Mouse (Mus musculus): ENCODE data around the gene Ccdc120. TPM values are rescaled to one million over a fixed set of nuclear protein-coding genes. Genes with fewer than 3 reads are reported as not detected.
A peak's percentile ranks its signal among the peaks of the same experiment; 100 is the strongest.

Ccdc120 gene
- polyA plus RNA-seq, 1 experiment from 2014 or later: 14.1 TPM

- 27% methylated on average over 6 of the region's 6 CpGs for WGBS
These were observed 54.2 kb downstream of the Ccdc120 start for GRCm38 (mm10) chrX:7696520-7696919.

GRCm38 (mm10) chrX:7692862-7693261 lies 57.8 kb downstream of the Ccdc120 start:
- no peak overlapping the region for H3K27ac ChIP-seq (ENCODE audit: low read depth)
- no peaks in the 10 kb centered on the region for H3K4me1 ChIP-seq (replicated peaks; ENCODE audit: control insufficient read depth, insufficient read depth, low read length)
- H3K9me3 ChIP-seq (ENCODE audit: control insufficient read depth, low read length): no peaks in the 10 kb centered on the region
- H3K4me2 ChIP-seq (ENCODE audit: low read length): no peak overlapping the region
- H3K36me3 ChIP-seq (ENCODE audit: control insufficient read depth, insufficient read depth, low read length): no peaks in the 10 kb centered on the region
- 34% methylated on average over 4 of the region's 4 CpGs for WGBS
- DNase-seq (ENCODE audit: low spot score): no peak
- no peak overlapping the region for H3K4me3 ChIP-seq (ENCODE audit: low read depth, low read length)
- ATAC-seq (replicated peaks; ENCODE audit: low FRiP score, low TSS enrichment, low read depth): no peak
- no peak overlapping the region for H3K9ac ChIP-seq (ENCODE audit: low read length)
- no peaks in the 10 kb centered on the region for H3K27me3 ChIP-seq (replicated peaks; ENCODE audit: control insufficient read depth, insufficient read depth, low read length)

More at GRCm38 (mm10) chrX:7696520-7696919, 54.2 kb downstream of the Ccdc120 start:
- Histone ChIP-seq H3K36me3 (ENCODE audit: control insufficient read depth, insufficient read depth, low read length) (peaks cover under 1% of the 10 kb centered on the region; the same call in 1 of the 2 replicates), H3K27me3 (replicated peaks; ENCODE audit: control insufficient read depth, insufficient read depth, low read length) (no peaks in the 10 kb centered on the region), H3K9me3 (ENCODE audit: control insufficient read depth, low read length) (no peaks in the 10 kb centered on the region), H3K4me2 (ENCODE audit: low read length) (peak overlapping the region; percentile 41), H3K4me3 (ENCODE audit: low read depth, low read length) (peak overlapping the region; percentile 62), H3K9ac (ENCODE audit: low read length) (no peak overlapping the region), H3K27ac (ENCODE audit: low read depth) (no peak overlapping the region), H3K4me1 (replicated peaks; ENCODE audit: control insufficient read depth, insufficient read depth, low read length) (no peaks in the 10 kb centered on the region)
- DNase-seq (ENCODE audit: low spot score) (no peak), ATAC-seq (replicated peaks; ENCODE audit: low FRiP score, low TSS enrichment, low read depth) (0 out of 2 replicates have a peak, but pooled peaks have one; percentile 47)

DNA sequence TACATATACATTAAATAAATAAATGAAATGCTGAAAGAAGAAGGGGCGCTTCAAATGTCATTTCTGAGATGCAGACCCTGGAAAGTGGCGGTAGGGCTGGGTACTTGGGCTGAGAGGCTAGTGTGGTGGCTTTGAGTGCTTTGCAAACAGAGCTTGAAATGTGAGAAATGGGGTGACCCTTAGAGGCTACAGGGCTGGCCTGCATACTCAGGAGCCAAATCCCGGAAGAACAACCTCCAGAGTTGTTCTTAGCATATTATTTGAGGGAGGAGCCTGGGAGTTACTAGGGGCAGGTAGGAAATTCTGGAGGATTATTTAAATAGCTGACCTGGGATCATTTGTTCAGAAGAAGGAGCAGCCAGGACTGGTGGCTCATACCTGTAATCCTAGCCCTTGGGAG lies 60.2 kb downstream of the Ccdc120 start:
- Histone ChIP-seq H3K4me1 (replicated peaks; ENCODE audit: control insufficient read depth, insufficient read depth, low read length) (no peaks in the 10 kb centered on the region), H3K9me3 (ENCODE audit: control insufficient read depth, low read length) (no peaks in the 10 kb centered on the region), H3K36me3 (ENCODE audit: control insufficient read depth, insufficient read depth, low read length) (no peaks in the 10 kb centered on the region), H3K4me2 (ENCODE audit: low read length) (no peak overlapping the region), H3K27me3 (replicated peaks; ENCODE audit: control insufficient read depth, insufficient read depth, low read length) (no peaks in the 10 kb centered on the region), H3K4me3 (ENCODE audit: low read depth, low read length) (no peak overlapping the region), H3K27ac (ENCODE audit: low read depth) (no peak overlapping the region), H3K9ac (ENCODE audit: low read length) (no peak overlapping the region)
- DNase-seq (ENCODE audit: low spot score) (no peak), ATAC-seq (replicated peaks; ENCODE audit: low FRiP score, low TSS enrichment, low read depth) (no peak)
- 72% methylated on average over 3 of the region's 3 CpGs for WGBS

DNA sequence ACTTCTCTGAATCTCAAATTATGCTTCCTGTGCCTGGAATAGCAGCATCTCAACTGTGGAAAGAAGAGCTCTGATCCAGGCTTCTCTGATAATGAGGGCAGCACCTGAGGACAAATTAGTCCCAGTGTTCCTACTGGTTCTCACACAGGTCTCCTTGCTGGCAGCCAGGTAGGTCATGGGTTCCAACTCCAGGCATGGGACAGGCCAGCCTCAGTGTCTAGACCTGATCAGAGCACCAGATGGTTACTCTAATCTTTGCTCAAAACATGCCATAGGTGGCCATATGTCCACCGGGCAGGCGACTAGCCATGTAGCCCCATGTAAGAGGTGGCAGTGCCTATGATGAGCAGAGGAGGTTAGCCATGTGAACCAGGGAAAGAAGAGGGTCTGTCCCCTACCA lies 62.4 kb downstream of the Ccdc120 start:
- H3K4me2 ChIP-seq (ENCODE audit: low read length): no peak overlapping the region
- ATAC-seq (replicated peaks; ENCODE audit: low FRiP score, low TSS enrichment, low read depth) (no peak), DNase-seq (ENCODE audit: low spot score) (no peak)
- no peak overlapping the region for H3K4me3 ChIP-seq (ENCODE audit: low read depth, low read length)
- H3K4me1 ChIP-seq (replicated peaks; ENCODE audit: control insufficient read depth, insufficient read depth, low read length): no peaks in the 10 kb centered on the region
- H3K9me3 ChIP-seq (ENCODE audit: control insufficient read depth, low read length): no peaks in the 10 kb centered on the region
- no peak overlapping the region for H3K27ac ChIP-seq (ENCODE audit: low read depth)
- no peaks in the 10 kb centered on the region for H3K36me3 ChIP-seq (ENCODE audit: control insufficient read depth, insufficient read depth, low read length)
- no peak overlapping the region for H3K9ac ChIP-seq (ENCODE audit: low read length)
- 100% methylated on average over 2 of the region's 2 CpGs for WGBS
- H3K27me3 ChIP-seq (replicated peaks; ENCODE audit: control insufficient read depth, insufficient read depth, low read length): no peaks in the 10 kb centered on the region

Other genes starting within 250 kb of the Ccdc120 start
- 0.05 TPM in 1 of 2 replicates, not detected in the other for gene Foxp3, start 177.3 kb downstream of the Ccdc120 start, polyA plus RNA-seq (2014; fragmentation: Nextera tagmentation; extraction: Ambion mirVana)
- 1.4 and 2.2 TPM in 2 replicates for gene Ppp1r3f, start 176.6 kb downstream of the Ccdc120 start, polyA plus RNA-seq (2014; fragmentation: Nextera tagmentation; extraction: Ambion mirVana)
- 28.0 and 29.7 TPM in 2 replicates for gene Ccdc22, start 145.4 kb downstream of the Ccdc120 start, polyA plus RNA-seq (2014; fragmentation: Nextera tagmentation; extraction: Ambion mirVana)
- gene Cacna1f, start 143.8 kb downstream of the Ccdc120 start, polyA plus RNA-seq (2014; fragmentation: Nextera tagmentation; extraction: Ambion mirVana): 0.04 TPM in 1 of 2 replicates, not detected in the other
- gene Syp, start 112.4 kb downstream of the Ccdc120 start, polyA plus RNA-seq (2014; fragmentation: Nextera tagmentation; extraction: Ambion mirVana): 3.1 and 3.9 TPM in 2 replicates
- gene Prickle3, start 93.6 kb downstream of the Ccdc120 start, polyA plus RNA-seq (2014; fragmentation: Nextera tagmentation; extraction: Ambion mirVana): 6.5 and 8.2 TPM in 2 replicates
- gene Plp2, start 79.5 kb downstream of the Ccdc120 start, polyA plus RNA-seq (2014; fragmentation: Nextera tagmentation; extraction: Ambion mirVana): 238 TPM in 2 replicates
- 0.39 and 0.57 TPM in 2 replicates for gene Magix, start 69.7 kb downstream of the Ccdc120 start, polyA plus RNA-seq (2014; fragmentation: Nextera tagmentation; extraction: Ambion mirVana)
- gene Gpkow, start 53.8 kb downstream of the Ccdc120 start, polyA plus RNA-seq (2014; fragmentation: Nextera tagmentation; extraction: Ambion mirVana): 33.6 and 38.0 TPM in 2 replicates
- gene Wdr45, start 36.6 kb downstream of the Ccdc120 start, polyA plus RNA-seq (2014; fragmentation: Nextera tagmentation; extraction: Ambion mirVana): 21.5 and 24.9 TPM in 2 replicates
- gene Gm45208, start 28.7 kb downstream of the Ccdc120 start, polyA plus RNA-seq (2014; fragmentation: Nextera tagmentation; extraction: Ambion mirVana): 0.42 TPM in 1 of 2 replicates, not detected in the other
- gene Praf2, start 22.5 kb downstream of the Ccdc120 start, polyA plus RNA-seq (2014; fragmentation: Nextera tagmentation; extraction: Ambion mirVana): 81.0 and 81.1 TPM in 2 replicates
- 18.5 and 19.7 TPM in 2 replicates for gene Tfe3, start 11.7 kb upstream of the Ccdc120 start, polyA plus RNA-seq (2014; fragmentation: Nextera tagmentation; extraction: Ambion mirVana)
- 31.3 and 35.8 TPM in 2 replicates for gene Gripap1, start 38.9 kb upstream of the Ccdc120 start, polyA plus RNA-seq (2014; fragmentation: Nextera tagmentation; extraction: Ambion mirVana)
- gene Kcnd1, start 71.4 kb upstream of the Ccdc120 start, polyA plus RNA-seq (2014; fragmentation: Nextera tagmentation; extraction: Ambion mirVana): 1.6 and 2.2 TPM in 2 replicates
- 30.4 and 32.1 TPM in 2 replicates for gene Otud5, start 90.5 kb upstream of the Ccdc120 start, polyA plus RNA-seq (2014; fragmentation: Nextera tagmentation; extraction: Ambion mirVana)
- 5.8 and 7.5 TPM in 2 replicates for gene Pim2, start 127.4 kb upstream of the Ccdc120 start, polyA plus RNA-seq (2014; fragmentation: Nextera tagmentation; extraction: Ambion mirVana)
- 12.3 and 12.6 TPM in 2 replicates for gene Slc35a2, start 133.1 kb upstream of the Ccdc120 start, polyA plus RNA-seq (2014; fragmentation: Nextera tagmentation; extraction: Ambion mirVana)
- gene Pqbp1, start 148.4 kb upstream of the Ccdc120 start, polyA plus RNA-seq (2014; fragmentation: Nextera tagmentation; extraction: Ambion mirVana): 90.5 and 99.5 TPM in 2 replicates
- 150 and 157 TPM in 2 replicates for gene Timm17b, start 148.5 kb upstream of the Ccdc120 start, polyA plus RNA-seq (2014; fragmentation: Nextera tagmentation; extraction: Ambion mirVana)
- not detected in 2 replicates for gene Gm10491, start 156.9 kb upstream of the Ccdc120 start, polyA plus RNA-seq (2014; fragmentation: Nextera tagmentation; extraction: Ambion mirVana)
- not detected in 2 replicates for gene Gm10490, start 158.6 kb upstream of the Ccdc120 start, polyA plus RNA-seq (2014; fragmentation: Nextera tagmentation; extraction: Ambion mirVana)
- 10.1 and 13.8 TPM in 2 replicates for gene Pcsk1n, start 168.9 kb upstream of the Ccdc120 start, polyA plus RNA-seq (2014; fragmentation: Nextera tagmentation; extraction: Ambion mirVana)
- gene Eras, start 177.7 kb upstream of the Ccdc120 start, polyA plus RNA-seq (2014; fragmentation: Nextera tagmentation; extraction: Ambion mirVana): not detected in 2 replicates
- 22.4 and 24.3 TPM in 2 replicates for gene Hdac6, start 197.0 kb upstream of the Ccdc120 start, polyA plus RNA-seq (2014; fragmentation: Nextera tagmentation; extraction: Ambion mirVana)
- 0.43 and 0.80 TPM in 2 replicates for gene Gata1, start 227.2 kb upstream of the Ccdc120 start, polyA plus RNA-seq (2014; fragmentation: Nextera tagmentation; extraction: Ambion mirVana)

All from intestine, embryonic 14.5 days (tissue).